In the genomic region with DNA sequence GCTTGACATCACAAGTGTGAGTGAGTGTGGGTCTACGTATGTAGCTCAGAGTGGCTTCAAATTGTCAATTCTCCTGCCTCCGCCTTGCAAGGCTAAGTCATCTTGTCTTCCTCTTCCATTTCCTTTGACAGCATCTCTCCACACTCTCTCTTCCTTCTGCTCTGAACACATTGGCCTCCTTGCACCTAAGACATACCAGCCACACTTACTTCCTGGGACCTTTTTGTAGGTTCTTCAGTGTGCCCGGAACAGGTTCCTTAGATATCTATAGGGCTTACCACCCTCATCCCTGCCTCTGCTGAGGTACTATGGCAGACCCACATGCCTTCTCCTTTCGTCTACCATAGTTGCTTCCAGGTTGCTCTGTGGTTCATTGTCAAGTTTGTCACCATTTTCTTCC, we compare ENCODE assay signal across 1 mouse cellular context.
TF ChIP-seq lines count a peak whose summit lies in the region.

No protein-coding gene starts in this region.

TF ChIP-seq in MEL, 35 proteins besides CTCF, POLR2A, EP300 and RAD21 (continued from another document):
- no peak for TF ChIP-seq GATA1 (IDR thresholded peaks at IDR 0.05; ENCODE audit: low read depth, low read length)
- TF ChIP-seq MYB (IDR thresholded peaks at IDR 0.05; ENCODE audit: low read depth, low read length) = no peak
- TF ChIP-seq SIN3A (IDR thresholded peaks at IDR 0.05; ENCODE audit: low read length) = no peak
- no peak for TF ChIP-seq ETS1 (IDR thresholded peaks at IDR 0.05; ENCODE audit: low read depth, low read length)
- no peak for TF ChIP-seq POLR2AphosphoS5 (IDR thresholded peaks at IDR 0.05; ENCODE audit: borderline replicate concordance, low read depth, low read length)
- peak; percentile 49; the same call in 1 of the 2 replicates for TF ChIP-seq TBP (IDR thresholded peaks at IDR 0.05; ENCODE audit: low read depth, low read length)
- no peak for TF ChIP-seq ZNF384 (IDR thresholded peaks at IDR 0.05; ENCODE audit: low read depth, low read length)
- TF ChIP-seq MXI1 (IDR thresholded peaks at IDR 0.05; ENCODE audit: low read depth, low read length) = no peak
- no peak for TF ChIP-seq E2F4 (IDR thresholded peaks at IDR 0.05; ENCODE audit: borderline replicate concordance, low read depth, low read length)
- TF ChIP-seq ZMIZ1 (IDR thresholded peaks at IDR 0.05; ENCODE audit: low read depth, low read length) = peak; percentile 79
- TF ChIP-seq MAFK (IDR thresholded peaks at IDR 0.05; ENCODE audit: borderline replicate concordance, low read depth, low read length) = 0 out of 2 replicates have a peak, but pooled peaks have one; percentile 0
- TF ChIP-seq TCF12 (IDR thresholded peaks at IDR 0.05; ENCODE audit: low read depth, low read length) = no peak
- TF ChIP-seq HCFC1 (IDR thresholded peaks at IDR 0.05; ENCODE audit: low read depth, low read length) = no peak
- TF ChIP-seq GABPA (IDR thresholded peaks at IDR 0.05; ENCODE audit: low read depth, low read length) = no peak
- TF ChIP-seq MEF2A (IDR thresholded peaks at IDR 0.05; ENCODE audit: extremely low read depth, insufficient replicate concordance, low read depth, low read length, poor library complexity, severe bottlenecking) = no peak
- no peak for TF ChIP-seq RCOR1 (IDR thresholded peaks at IDR 0.05; ENCODE audit: low read depth, low read length)
- TF ChIP-seq USF1 (IDR thresholded peaks at IDR 0.05; ENCODE audit: low read depth, low read length) = no peak
- no peak for TF ChIP-seq ZC3H11A (IDR thresholded peaks at IDR 0.05; ENCODE audit: low read depth, low read length)
- TF ChIP-seq CHD2 (IDR thresholded peaks at IDR 0.05; ENCODE audit: low read length) = no peak
- TF ChIP-seq CHD1 (IDR thresholded peaks at IDR 0.05; ENCODE audit: low read depth, low read length) = no peak
